Mouse (Mus musculus) brain, embryonic 14.5 days (tissue): ENCODE results near the gene Tbc1d32.

Experiments used
- CTCF ChIP-seq: fragments of 200-500 bp; IDR thresholded peaks from 2 replicates; pipeline ENCODE4 v1.5.1; 2012; ENCODE audit warnings: inconsistent platforms, mild to moderate bottlenecking, moderate library complexity, borderline replicate concordance; ENCODE audit not compliant: insufficient read depth, insufficient read length; ENCODE audit errors: extremely low read depth
- POLR2A ChIP-seq: fragments of 200-500 bp; IDR thresholded peaks from 2 replicates; pipeline ENCODE4 v1.6.1; 2012; ENCODE audit warnings: mild to moderate bottlenecking, inconsistent platforms, borderline replicate concordance; ENCODE audit not compliant: poor library complexity, insufficient read depth, insufficient read length, severe bottlenecking; ENCODE audit errors: extremely low read depth

DNA sequence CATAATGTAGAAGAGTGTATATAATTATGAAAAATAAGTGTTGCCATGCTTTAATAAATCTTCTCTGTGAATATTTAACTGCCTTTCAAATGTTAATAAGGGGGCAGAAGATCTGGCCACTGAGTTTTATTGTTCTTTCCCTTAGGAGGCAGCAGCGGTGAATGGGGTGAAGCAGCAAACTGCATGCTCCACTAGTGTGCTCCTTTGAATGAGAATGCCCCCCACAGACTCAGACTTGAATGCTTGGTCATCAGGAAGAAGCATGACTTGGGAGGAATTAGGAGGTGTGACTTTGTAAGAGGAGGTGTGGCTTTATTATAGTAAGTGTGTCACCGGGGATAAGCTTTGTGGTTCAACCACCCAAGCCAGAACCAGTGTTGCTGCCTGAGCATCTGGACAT lies 69.7 kb downstream of the Tbc1d32 start:
- TF ChIP-seq POLR2A (no peak), CTCF (no peak)
